Mouse (Mus musculus) effector memory CD4-positive, alpha-beta T cell, adult 7 months (primary cell): ENCODE data around the gene Mpz. TPM values are rescaled to one million over a fixed set of nuclear protein-coding genes. Genes with fewer than 3 reads are reported as not detected.

ENCODE experiments used
- polyA plus RNA-seq: library from polyadenylated mRNA; unstranded; fragments of 100-300 nt; shearing (Covaris generic); gene quantifications from one replicate; pipeline ENCODE4 v1.2.1, GENCODE M21; 2017

Mpz gene
- polyA plus RNA-seq = not detected

GRCm38 (mm10) chr1:171149974-171150760 lies at the start of gene Mpz, which contains the start of gene Sdhc:
Gene Mpz (plus strand): TSS chr1:171150711.
Gene Sdhc (minus strand): TSS chr1:171150603.

DNA sequence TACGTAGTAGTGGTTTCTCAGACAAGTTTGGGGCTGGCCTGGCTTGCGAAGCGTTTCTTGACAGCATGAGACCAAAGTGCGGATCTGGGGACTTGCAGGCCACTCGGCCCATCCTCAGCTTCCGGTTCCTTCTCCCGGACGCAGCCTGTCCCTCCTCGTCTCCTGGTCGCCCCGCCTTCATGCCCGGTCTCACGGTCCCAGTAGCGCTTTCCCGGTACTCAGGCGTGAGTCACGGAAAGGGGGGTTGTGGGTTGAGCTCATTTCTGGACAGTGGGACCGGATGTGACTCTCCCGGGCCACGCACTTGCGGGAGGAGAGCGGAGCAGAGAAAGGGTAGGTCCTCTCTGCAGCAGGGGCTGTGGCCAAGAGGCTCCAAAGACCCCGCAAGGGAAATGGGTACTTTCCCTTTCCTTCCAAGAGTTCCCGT lies 36.6 kb upstream of the Mpz start, which contains the start of gene Cfap126:
Gene Cfap126, plus strand, starts transcription at position 46 of the 427 bp plus-strand sequence.

DNA sequence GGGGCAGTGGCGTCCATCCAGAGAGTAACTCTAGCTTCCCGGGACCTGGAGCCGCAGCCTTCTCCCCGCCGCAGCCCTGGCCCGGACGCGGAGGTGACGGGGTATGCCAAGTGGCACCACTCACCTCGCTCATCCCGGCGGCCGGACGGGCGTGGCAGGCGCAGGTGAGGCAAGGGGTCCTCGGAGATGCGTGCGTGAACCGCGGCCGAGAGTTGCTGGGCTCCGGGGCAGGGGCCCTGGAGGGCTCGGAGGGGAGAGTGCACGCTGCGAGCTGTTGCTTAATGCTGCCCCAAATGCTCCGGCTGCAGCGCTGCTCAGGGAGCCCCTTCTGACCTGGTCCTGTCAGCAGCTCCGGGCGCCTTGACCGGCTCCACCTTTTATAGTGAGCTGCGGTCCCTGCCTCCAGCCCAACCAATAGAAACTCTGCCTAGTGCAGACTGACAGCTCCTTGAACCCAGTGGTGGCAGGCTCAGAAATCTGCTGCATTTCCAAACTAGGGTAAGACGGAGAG lies 45.4 kb downstream of the Mpz start, which contains the start of gene Pcp4l1:
Gene Pcp4l1, minus strand, starts transcription at position 382 of the 511 bp plus-strand sequence.

Other genes with a start within 250 kb of the Mpz start
- gene Fcrlb, start 237.8 kb upstream of the Mpz start, polyA plus RNA-seq = not detected
- gene Fcrla, start 223.1 kb upstream of the Mpz start, polyA plus RNA-seq = not detected
- gene Fcgr2b, start 174.2 kb upstream of the Mpz start, polyA plus RNA-seq = 47.8 TPM
- gene Fcgr4, start 131.8 kb upstream of the Mpz start, polyA plus RNA-seq = 0.71 TPM
- gene Fcgr3, start 85.8 kb upstream of the Mpz start, polyA plus RNA-seq = 1.1 TPM
- 2.8 TPM for gene Cfap126, start 36.8 kb upstream of the Mpz start, polyA plus RNA-seq
- 112 TPM for gene Sdhc, start 108 bp upstream of the Mpz start, polyA plus RNA-seq
- gene Pcp4l1, start 45.6 kb downstream of the Mpz start, polyA plus RNA-seq = not detected
- gene Nr1i3, start 63.3 kb downstream of the Mpz start, polyA plus RNA-seq = 0.15 TPM
- gene Tomm40l, start 71.8 kb downstream of the Mpz start, polyA plus RNA-seq = 26.0 TPM
- not detected for gene Apoa2, start 74.3 kb downstream of the Mpz start, polyA plus RNA-seq
- not detected for gene Fcer1g, start 83.7 kb downstream of the Mpz start, polyA plus RNA-seq
- 0.69 TPM for gene Adamts4, start 99.7 kb downstream of the Mpz start, polyA plus RNA-seq
- gene Ndufs2, start 100.7 kb downstream of the Mpz start, polyA plus RNA-seq = 99.2 TPM
- gene B4galt3, start 119.6 kb downstream of the Mpz start, polyA plus RNA-seq = 44.1 TPM
- 62.5 TPM for gene Ppox, start 130.5 kb downstream of the Mpz start, polyA plus RNA-seq
- gene Usp21, start 137.3 kb downstream of the Mpz start, polyA plus RNA-seq = 51.2 TPM
- gene Ufc1, start 144.3 kb downstream of the Mpz start, polyA plus RNA-seq = 55.5 TPM
- gene Dedd, start 178.4 kb downstream of the Mpz start, polyA plus RNA-seq = 28.1 TPM
- 26.6 TPM for gene Nit1, start 194.9 kb downstream of the Mpz start, polyA plus RNA-seq
- 113 TPM for gene Pfdn2, start 195.0 kb downstream of the Mpz start, polyA plus RNA-seq
- not detected for gene Klhdc9, start 210.1 kb downstream of the Mpz start, polyA plus RNA-seq
- gene Nectin4, start 219.4 kb downstream of the Mpz start, polyA plus RNA-seq = 0.24 TPM
- gene Arhgap30, start 238.2 kb downstream of the Mpz start, polyA plus RNA-seq = 148 TPM